Mouse (Mus musculus) left cerebral cortex, adult 11 months (tissue): ENCODE results near the gene Pnpla3.
"Not testable (repeated sequence)": the region's sequence is repeated elsewhere in the genome, so short reads cannot be mapped to it uniquely, and the experiment has no call there.

Source experiments
- DNase-seq: peaks from one replicate; pipeline ENCODE4 v3.0.0; 2022; ENCODE audit warnings: low spot score

The Pnpla3 gene

GRCm38 (mm10) chr15:84167600-84167999 lies at the start of gene Pnpla3:
Pnpla3 (plus strand) TSS chr15:84167837.
- peak; percentile 95 for DNase-seq

GRCm38 (mm10) chr15:84120612-84121011 lies 47.0 kb upstream of the Pnpla3 start:
- no peak for DNase-seq

- DNase-seq = no peak
Measured at GRCm38 (mm10) chr15:84121036-84121435, 46.6 kb upstream of the Pnpla3 start.

- no peak for DNase-seq
Measured at GRCm38 (mm10) chr15:84123075-84123474, 44.6 kb upstream of the Pnpla3 start, which contains the start of gene Pnpla5. Pnpla5 (minus strand) TSS chr15:84123175.

- no peak for DNase-seq
Measured at GRCm38 (mm10) chr15:84124086-84124485, 43.6 kb upstream of the Pnpla3 start.

- DNase-seq = no peak
Measured at GRCm38 (mm10) chr15:84126447-84126846, 41.2 kb upstream of the Pnpla3 start.

GRCm38 (mm10) chr15:84126871-84127270 lies 40.8 kb upstream of the Pnpla3 start:
- no peak for DNase-seq

- DNase-seq = no peak
Measured at GRCm38 (mm10) chr15:84131096-84131786, 36.4 kb upstream of the Pnpla3 start.

- no peak for DNase-seq
Measured at GRCm38 (mm10) chr15:84131971-84132370, 35.7 kb upstream of the Pnpla3 start.

- no peak for DNase-seq
Measured at GRCm38 (mm10) chr15:84133440-84133839, 34.2 kb upstream of the Pnpla3 start.

GRCm38 (mm10) chr15:84135472-84135871 lies 32.2 kb upstream of the Pnpla3 start:
- DNase-seq = no peak

GRCm38 (mm10) chr15:84136473-84137415 lies 30.9 kb upstream of the Pnpla3 start:
- no peak for DNase-seq

- no peak for DNase-seq
Measured at GRCm38 (mm10) chr15:84139592-84140005, 28.0 kb upstream of the Pnpla3 start.

GRCm38 (mm10) chr15:84140109-84140508 lies 27.5 kb upstream of the Pnpla3 start:
- DNase-seq = no peak

GRCm38 (mm10) chr15:84140929-84141328 lies 26.7 kb upstream of the Pnpla3 start:
- DNase-seq = no peak

- no peak for DNase-seq
Measured at GRCm38 (mm10) chr15:84156158-84156557, 11.5 kb upstream of the Pnpla3 start.

- not testable (repeated sequence) for DNase-seq
Measured at GRCm38 (mm10) chr15:84157530-84157929, 10.1 kb upstream of the Pnpla3 start.

GRCm38 (mm10) chr15:84161871-84162270 lies 5.8 kb upstream of the Pnpla3 start:
- no peak for DNase-seq

- DNase-seq = no peak
Measured at GRCm38 (mm10) chr15:84166818-84167217, 819 bp upstream of the Pnpla3 start.

- DNase-seq = no peak
Measured at GRCm38 (mm10) chr15:84168170-84169161, 829 bp downstream of the Pnpla3 start.

GRCm38 (mm10) chr15:84169511-84169910 lies 1.9 kb downstream of the Pnpla3 start:
- DNase-seq = no peak

GRCm38 (mm10) chr15:84171166-84171565 lies 3.5 kb downstream of the Pnpla3 start:
- no peak for DNase-seq
